Mouse (Mus musculus) embryo, embryonic 11.5 days (tissue): Measurements from ENCODE around the gene Tomm7.
"Not testable (repeated sequence)": the region's sequence is repeated elsewhere in the genome, so short reads cannot be mapped to it uniquely, and the experiment has no call there.

Experiments
- DNase-seq: peaks from one replicate; pipeline ENCODE4 v3.0.0-alpha.2; 2012; ENCODE audit warnings: low read depth, low spot score

The Tomm7 gene

GRCm38 (mm10) chr5:23851160-23851555, 7.2 kb upstream of the Tomm7 start:
- DNase-seq: not testable (repeated sequence)

GRCm38 (mm10) chr5:23850345-23851159, 6.6 kb upstream of the Tomm7 start:
- DNase-seq: peak; percentile 78

- DNase-seq: no peak
Measured at GRCm38 (mm10) chr5:23845141-23845540, 1.2 kb upstream of the Tomm7 start.

- no peak for DNase-seq
Measured at GRCm38 (mm10) chr5:23844531-23844841, 525 bp upstream of the Tomm7 start.

- no peak for DNase-seq
Measured at GRCm38 (mm10) chr5:23838158-23838557, 5.8 kb downstream of the Tomm7 start.

- DNase-seq: not testable (repeated sequence)
Measured at GRCm38 (mm10) chr5:23835691-23836090, 8.3 kb downstream of the Tomm7 start.

- DNase-seq: no peak
Measured at GRCm38 (mm10) chr5:23830897-23831752, 12.8 kb downstream of the Tomm7 start.

DNA sequence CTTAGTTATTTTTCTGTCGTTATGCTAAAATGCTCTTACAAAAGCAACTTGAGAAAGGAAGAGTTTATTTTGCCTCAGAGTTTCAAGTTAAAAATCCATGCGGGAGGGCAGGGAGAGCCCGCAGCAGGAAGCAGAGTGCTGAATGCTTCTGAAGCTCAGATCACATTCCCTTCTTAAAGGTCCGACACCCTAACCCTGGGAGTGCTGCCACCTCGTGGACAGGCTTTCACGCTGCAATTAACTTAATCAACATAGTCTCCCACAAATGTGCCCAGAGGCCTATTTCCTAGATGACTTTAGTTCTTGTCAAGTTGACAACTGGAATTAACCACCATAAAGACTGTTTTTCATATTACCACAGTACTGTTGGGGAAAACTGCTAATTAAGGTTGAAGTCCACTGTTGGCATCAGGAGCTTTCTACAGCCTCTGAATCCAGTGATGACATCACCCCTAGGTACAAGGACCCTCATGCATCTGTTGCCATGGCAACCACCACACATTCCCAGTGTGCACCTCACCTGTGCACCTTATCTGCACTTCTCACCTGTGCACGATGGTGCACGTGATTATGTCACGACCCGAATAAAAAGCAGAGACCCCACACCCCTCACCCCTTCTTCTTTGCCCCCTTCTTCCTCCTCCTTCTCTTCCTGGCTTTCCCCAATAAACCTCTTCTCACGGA, 17.5 kb downstream of the Tomm7 start:
- DNase-seq: peak; percentile 58

GRCm38 (mm10) chr5:23824171-23824733, 19.7 kb downstream of the Tomm7 start:
- DNase-seq: no peak

GRCm38 (mm10) chr5:23822306-23822705, 21.7 kb downstream of the Tomm7 start:
- no peak for DNase-seq

GRCm38 (mm10) chr5:23816681-23817080, 27.3 kb downstream of the Tomm7 start:
- DNase-seq: no peak

- no peak for DNase-seq
Measured at GRCm38 (mm10) chr5:23814841-23815240, 29.1 kb downstream of the Tomm7 start.

- no peak for DNase-seq
Measured at GRCm38 (mm10) chr5:23792726-23793125, 51.2 kb downstream of the Tomm7 start.

DNA sequence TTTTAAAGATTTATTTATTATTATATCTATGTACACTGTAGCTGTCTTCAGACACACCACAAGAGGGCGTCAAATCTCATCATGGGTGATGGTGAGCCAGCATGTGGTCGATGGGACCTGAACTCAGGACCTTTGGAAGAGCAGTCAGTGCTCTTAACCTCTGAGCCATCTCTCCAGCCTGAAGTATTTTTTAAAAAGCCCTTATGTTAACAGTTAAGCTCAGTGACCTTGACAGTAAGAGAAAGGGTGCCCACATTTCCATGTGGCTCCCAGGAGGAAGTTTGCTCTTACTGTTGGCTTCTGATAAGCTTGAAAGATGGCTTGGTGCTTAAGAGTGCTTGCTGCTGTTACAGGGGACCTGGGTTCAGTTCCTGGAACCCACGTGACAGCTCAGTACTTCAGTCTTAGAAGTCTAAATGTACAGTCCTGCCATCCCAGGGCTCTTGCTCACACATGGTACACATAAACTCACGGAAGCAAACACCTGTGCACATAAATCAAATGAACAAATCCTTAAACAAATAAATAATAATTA, 54.8 kb downstream of the Tomm7 start:
- no peak for DNase-seq
